Mouse (Mus musculus): ENCODE results near the gene Nck1.

The Nck1 gene

DNA sequence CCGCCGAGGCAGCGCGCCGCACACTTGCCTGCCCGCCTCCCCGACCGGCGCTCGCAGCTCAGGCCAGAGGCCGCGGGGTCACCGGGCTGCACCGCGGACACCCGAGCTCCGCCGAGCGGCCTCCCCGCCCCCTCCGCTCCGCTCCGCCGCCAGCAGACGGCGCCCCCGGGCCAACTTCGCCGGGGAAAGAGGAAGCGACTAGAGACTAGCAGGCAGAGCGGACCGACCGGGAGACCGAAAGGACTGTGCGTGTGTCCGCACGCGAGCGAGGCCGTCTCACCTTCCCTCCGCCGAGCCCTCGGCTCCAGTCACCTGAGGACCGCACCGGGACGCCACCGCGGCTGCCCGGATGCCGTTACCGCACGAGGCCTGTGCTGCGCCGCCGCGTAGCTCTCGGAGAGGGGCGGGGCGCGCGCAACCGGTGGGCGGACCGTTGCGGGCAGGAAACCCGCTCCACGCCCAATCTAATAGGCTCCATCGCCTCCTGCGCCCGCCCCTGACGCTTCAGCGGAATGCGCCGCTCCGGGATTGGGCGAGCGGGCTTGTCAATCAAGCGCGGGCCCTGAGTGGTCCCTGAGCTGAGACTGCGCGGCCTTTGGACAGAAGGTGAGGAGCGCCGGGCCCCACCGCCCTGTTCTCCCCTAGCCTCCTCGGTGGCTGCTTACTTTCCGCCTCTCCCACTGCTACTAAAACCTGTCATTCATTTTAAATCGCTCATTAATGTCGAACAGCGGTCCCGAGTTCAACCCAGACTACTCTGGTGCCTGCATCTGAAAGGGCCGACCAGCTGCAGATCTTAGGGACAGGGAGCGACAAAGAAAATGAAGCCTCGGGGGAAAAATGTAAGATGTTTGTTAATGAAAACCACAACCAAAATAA lies at the start of gene Nck1:
Nck1 (minus strand) TSS at position 420 of the 879 bp plus-strand sequence.
- peak; percentile 99 for DNase-seq (ENCODE audit: low spot score)

DNA sequence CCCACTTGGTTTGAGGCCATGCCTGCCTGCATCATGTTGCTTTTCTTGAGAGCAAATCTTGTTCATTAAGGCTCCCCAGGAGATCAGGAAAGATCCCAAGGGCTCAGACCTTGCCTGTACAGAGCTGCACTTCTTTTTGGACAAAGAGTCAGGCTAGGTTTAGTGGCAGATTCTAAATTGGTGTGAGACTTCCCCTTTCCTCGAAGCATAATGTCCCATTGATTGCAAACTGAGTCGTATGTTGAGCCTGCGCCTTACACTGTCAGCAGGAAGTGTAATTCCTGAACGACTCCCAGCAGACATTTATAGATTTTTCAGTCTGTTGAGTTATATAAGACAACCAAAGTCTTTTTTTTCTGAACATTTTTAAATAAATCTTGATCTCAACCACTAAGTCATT lies 44.5 kb upstream of the Nck1 start:
- DNase-seq (ENCODE audit: low spot score) = no peak

DNA sequence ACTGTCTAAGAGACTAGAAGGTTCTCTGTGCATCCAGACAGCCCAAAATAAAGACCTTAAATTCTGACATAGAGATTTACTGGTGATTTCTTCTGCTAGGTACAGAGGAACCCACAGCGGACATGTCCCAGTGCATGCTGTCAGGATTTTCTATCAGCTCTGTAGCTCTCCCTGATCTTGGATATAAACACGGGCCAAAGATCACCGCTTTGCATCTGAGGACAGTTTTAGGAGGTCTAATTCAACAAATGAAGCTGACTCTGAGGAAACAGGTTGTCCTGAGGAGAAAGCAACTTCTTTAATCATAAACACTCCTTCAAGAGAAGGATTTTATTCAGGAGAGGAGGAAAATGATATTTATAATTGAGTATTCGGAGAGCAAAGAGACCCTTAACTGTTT lies 38.1 kb upstream of the Nck1 start:
- DNase-seq (ENCODE audit: low spot score) = no peak

DNA sequence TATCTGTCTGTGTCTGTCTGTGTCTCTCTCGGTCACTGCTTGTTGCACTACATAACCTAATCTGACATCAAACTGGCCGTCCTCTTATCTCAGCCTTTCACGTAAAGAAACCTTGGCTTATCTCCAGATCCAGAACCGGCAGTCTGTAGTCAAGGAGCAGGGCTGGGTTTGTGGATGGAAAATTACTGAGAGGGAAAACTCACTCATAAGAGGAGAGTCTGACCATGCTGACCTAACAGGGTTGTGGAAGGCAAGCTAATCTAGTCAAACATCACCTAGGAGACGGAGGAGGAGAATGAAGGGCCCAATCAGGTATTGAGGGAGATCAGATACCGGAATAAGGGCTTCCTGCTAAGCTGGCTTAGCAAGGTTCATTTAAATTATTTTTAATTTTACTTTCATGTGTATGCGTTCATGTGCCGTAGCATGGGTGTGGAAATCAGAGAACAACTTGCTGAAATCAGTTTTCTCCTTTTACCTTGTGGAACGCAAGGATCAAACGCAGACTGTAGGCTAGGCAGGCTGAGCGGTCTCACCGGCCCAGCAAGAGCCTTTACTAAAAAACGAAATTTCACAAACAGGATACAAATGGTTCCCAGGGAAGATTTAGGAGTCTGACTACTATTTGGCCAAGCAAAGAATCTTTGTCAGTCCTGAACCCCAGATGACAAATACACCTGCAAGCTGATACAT lies 37.1 kb upstream of the Nck1 start:
- DNase-seq (ENCODE audit: low spot score) = peak; percentile 83

DNA sequence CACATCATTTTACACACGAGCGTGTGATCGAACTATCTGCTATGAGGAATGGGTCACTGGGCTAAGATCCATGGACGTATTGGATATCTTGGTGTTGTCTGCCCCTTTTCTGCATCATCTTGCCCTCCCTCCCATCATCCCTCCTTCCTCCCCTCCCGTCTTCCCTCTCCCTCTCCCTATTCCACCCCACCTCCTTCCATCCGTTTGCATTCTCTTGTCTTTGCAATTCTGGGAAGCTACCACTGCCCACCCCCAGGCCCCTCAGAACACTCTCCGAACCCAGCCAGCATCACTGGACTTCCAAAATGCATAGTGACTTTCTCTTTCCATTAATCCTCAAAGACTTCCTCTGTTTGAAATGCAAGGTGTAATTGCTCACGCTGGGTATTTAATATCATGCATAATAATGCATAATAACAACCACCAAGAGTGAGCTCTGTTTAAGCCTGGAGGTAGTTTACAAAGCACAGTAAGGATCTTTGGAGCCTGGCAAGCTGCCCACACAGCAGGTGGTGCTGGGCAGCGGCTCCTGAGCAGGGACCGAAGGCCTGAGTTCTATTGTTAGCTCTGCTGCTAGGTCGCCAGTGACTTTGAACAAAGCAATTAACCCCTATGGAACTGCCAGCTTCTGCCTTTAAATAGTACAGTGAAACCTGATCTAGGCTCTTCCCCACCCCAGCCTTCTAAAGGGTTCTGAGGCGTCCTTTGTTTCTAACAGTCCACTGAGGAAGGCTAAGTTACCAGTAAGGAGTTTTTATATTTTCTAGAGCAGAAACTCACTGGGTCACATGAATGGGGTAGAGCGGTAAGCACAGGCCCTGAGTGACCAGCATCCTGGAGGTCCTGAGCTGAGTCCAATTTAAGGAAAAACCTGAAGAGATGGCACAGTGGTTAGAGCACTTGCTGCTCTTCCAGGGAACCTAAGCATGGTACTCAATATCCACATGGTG lies 35.9 kb upstream of the Nck1 start:
- peak; percentile 52 for DNase-seq (ENCODE audit: low spot score)

DNA sequence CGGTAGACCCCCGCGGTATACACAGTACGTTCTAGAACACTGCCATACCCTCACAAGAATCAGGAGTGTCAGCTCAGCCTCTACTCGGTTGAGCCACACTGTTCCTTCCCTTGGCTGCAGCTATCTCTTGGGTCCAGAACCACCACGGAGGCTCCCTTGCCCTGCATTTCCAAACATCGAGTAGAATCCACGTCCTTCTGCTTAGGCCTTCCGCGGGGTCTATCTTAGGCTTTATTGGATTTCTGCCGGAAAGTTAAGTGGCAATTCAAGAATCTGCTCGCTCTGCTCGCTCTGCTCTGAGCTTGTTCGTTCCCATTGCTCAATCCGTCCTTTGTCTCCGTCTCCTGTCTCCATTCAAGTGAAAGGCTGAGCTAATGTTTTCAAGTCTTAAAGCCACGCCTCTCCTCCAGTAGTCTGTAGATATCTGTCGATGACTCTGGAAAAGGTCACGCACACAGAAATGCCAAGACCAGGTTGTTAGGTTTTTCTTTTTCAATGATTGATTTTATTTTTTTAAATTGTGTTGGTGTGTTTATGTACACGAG lies 34.3 kb upstream of the Nck1 start:
- no peak for DNase-seq (ENCODE audit: low spot score)

DNA sequence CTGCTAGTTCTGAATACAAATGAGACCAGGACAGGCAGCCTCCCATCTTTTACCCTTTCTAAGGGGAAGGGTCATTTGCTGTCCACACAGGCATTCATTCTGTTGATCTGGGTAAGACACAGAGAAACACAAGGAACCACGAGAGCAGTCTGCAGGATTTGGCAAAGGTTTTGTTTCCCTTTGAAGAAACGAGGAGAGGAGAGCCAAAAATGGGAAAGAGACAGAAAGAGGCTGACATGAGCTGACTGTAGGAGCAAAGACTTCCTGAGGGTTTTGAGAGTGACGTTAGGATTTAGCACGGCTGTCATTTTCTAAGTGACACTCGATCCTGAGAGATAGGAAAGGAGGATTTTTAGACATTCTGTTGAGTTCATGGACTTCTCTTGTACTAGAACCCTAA lies 28.0 kb upstream of the Nck1 start:
- DNase-seq (ENCODE audit: low spot score) = no peak

DNA sequence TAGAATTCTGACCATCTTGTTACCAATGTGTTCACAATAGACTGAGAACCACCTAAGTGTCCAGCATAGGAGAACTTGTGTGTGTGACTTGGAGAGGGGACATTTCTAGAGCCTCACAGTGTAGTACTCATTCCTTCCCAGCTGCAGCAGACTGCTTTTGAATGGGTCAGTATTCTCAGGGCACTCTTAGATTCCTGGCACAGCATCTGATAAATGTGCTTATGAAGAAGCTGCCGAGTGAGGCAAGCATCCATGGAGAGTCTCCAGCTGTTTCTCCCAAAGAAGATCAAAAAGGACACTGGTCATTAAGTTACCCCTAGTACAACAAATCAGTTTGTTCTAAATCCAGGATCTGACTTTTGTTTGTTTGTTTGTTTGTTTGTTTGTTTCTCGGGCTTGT lies 27.4 kb upstream of the Nck1 start:
- DNase-seq (ENCODE audit: low spot score) = no peak

DNA sequence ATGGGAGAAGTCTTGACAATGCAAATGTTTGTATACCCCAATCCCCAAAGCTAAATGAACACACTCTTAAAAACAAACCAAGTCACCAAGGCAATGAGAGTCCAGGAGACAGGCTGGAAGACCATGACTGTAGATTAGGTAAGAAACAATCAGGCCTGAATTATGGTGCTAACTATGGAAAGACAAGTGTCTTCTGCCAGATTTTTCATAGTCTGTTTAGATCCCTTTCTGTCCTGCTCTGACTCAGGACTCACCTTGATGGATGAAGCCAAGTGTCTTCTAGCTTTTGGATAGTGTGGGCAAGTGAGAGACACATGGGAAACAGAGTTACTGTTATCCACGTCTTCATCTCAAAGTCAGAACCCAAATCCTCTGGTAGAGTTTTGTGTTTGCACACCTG lies 25.6 kb upstream of the Nck1 start:
- no peak for DNase-seq (ENCODE audit: low spot score)

DNA sequence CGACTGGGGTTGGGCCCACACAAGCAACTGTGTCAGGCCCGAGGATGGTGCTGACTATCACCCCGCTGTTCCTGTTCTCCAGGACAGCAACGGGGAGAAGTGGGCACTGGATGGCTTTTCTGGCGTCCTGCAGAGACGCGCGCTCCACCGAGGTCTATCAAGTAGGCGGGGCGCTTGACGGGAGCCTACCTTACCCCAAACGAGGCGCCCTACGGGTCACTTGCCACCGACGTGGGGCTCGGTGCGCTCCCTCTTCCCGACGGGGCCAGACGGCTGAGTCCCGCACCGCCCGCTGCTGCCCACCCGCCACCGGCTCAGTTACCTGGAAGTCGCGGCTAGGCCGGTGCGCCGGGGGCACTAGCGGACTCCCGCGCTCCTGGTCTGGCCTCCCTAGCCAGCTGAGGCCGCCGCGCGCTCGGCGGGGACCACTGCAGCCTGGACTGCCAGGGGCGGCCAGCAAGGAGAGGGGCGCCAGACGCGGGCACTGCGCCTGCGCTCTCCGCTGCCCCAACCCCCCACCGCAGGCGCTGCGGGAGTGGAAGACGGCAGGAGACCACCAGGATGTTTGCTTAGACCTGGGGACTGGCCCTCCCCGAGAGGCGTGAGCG lies 24.8 kb upstream of the Nck1 start, which contains the start of gene Slc35g2:
Slc35g2 (minus strand) TSS at position 465 of the 608 bp plus-strand sequence.
- peak; percentile 72 for DNase-seq (ENCODE audit: low spot score)

DNA sequence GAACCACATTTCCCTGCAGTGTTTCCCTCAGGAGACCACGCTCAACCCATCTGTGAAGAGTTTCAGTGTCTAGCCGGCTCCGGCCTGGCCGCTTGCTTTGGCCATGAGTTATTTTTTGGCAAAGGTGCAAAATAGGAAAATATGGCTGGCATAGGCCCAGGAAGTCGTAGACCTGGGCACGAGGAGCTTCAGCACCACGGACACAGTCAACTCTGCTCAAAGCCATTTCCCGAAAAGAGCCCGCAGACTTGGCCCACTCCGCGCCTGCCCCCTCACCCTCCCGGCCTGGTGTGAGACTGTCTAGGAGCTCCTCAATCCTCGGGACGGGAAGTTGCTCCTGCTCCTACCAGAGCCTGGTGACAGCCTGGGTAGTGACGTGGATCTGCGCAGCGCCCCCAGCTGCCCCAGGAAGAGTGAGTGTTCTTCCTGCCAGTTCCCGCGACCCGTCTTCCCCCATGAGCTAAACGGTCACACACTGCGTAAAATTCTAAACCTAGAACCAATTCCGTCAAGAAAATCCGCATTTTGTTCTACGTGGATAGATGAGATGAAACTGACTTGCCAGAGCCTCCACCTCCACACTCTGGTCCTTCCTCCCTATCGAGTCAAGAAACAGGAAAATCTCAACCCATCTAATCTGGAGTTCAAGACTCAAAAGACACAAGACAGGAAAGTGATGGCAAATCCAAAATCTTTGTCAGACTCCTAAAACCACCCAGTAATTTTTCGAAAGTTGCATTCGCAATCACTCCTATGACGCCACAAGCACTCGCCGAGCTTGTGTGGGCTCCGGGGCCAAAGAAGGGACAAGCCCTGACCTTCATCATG lies 24.1 kb upstream of the Nck1 start:
- DNase-seq (ENCODE audit: low spot score) = peak; percentile 84

DNA sequence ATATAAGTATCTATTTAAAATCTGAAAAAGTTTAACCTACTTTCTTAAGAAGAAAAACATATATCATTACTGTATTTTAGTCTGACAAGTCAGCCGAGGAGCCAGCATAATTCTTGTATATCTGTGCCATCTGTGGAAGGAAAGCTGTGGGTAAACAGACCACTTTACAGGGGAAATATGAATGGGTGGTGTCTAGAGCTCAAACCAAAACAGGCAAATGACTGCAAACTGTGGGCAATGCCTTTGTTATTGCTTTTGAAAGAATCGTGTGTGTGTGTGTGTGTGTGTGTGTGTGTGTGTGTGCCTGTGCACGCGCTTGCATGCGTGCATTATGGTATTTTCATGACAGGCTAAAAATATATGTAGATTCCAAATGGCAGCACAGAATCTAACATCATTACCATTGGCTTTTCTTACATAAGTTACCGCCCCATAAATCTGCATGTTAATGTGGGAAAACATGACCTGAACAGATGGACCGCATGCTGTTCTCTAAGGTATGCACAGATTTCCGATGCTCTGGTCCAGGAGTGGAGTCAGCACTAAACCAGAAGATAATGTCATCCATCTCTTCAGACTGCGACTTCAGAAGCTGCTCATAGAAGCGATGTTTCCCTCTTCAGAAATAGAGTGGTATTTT lies 14.4 kb upstream of the Nck1 start:
- DNase-seq (ENCODE audit: low spot score) = no peak

DNA sequence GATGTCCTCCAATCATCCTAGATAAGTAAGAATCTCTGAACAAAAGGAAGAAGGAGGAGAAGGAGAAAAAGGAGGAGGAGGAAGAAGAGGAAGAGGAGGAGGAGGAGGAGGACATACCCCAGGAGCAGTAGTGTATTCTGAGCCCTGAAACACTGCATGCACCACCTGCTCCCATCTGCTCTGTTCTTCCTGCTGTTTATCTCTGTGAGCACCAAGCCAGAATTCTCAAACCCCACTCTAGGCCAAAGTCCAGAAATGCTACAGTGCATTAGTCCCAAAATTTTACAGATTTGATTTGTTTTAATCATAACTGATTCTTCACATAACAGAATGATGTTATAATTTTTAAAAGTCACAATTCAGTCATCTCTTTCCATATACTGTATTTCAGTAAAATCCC lies 13.1 kb upstream of the Nck1 start:
- no peak for DNase-seq (ENCODE audit: low spot score)

DNA sequence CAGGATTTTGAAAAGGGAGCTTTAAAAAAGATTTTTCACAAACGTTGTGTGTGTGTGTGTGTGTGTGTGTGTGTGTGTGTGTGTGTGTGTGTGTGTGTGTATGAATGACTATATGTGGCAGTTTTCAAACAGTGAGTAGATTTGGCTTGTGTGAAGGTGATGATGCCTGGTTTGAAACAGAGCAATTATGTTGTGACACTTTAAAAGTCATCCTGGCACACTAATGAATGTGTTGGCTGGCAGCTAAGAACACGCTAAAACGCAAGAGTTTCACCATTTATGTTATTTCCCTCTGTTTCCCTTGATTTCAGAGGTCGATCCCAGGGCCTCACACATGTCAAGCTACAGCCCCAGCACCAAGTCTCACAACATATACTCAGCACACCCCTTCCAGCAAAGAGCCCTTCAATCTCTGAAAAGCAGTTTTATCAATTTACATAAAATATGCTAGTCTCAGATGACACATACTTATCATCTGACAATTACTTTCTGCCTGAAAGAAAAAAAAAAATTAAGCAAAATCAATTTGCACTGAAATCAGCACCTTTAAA lies 12.2 kb upstream of the Nck1 start:
- no peak for DNase-seq (ENCODE audit: low spot score)

DNA sequence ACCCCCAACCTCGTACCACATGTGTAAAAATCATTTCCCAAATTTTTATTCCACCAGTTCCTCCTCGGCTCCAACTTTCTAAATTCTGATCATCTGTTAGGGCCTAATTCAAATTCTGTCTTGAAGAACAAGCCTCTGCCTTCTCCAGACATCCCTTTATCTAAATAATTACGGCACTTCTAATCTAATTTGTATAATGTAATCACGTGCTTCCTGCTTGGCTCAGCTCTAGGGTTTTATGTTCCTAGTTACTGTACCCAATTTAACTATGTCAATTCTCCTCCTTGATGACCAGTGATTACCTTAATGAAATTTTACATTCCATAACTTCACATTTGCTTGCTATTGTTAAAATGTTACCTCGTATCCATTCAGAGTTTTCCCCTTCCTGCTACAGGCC lies 9.8 kb upstream of the Nck1 start:
- DNase-seq (ENCODE audit: low spot score) = peak; percentile 57

DNA sequence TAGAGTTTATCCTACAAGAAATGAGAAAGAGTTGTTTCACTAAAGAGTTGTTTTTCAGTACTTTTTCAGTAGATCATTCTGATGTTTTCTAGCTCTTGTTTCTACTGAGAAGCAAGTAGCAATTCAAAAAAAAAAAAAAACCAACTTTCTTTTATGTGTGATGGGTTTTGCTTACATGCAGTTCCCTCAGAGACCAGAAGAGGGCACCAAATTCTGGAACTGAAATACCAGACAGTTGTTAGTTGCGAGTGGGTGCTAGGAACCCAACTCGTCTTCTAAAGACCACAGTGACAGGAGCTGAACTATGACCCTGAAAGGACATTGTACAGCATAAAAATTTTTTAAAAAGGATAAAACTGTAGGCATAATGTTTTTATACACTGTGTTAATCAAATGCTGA lies 2.4 kb upstream of the Nck1 start:
- DNase-seq (ENCODE audit: low spot score) = peak; percentile 29

DNA sequence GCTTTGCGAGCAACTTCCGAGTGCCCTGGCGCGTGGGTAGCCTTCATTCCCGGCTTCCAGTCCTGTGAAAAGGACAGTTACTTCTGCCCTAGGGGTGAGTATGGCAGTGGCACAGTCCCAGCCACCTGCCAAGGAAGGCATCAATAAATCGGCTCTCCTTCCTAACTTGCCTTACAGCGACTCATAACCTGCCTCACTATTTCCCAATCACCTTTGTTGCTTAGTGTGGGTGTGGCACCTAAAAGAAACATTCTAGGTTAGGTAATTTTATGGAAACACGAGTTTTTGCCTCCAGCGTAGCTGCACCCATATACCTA lies 618 bp upstream of the Nck1 start:
- peak; percentile 44 for DNase-seq (ENCODE audit: low spot score)

DNA sequence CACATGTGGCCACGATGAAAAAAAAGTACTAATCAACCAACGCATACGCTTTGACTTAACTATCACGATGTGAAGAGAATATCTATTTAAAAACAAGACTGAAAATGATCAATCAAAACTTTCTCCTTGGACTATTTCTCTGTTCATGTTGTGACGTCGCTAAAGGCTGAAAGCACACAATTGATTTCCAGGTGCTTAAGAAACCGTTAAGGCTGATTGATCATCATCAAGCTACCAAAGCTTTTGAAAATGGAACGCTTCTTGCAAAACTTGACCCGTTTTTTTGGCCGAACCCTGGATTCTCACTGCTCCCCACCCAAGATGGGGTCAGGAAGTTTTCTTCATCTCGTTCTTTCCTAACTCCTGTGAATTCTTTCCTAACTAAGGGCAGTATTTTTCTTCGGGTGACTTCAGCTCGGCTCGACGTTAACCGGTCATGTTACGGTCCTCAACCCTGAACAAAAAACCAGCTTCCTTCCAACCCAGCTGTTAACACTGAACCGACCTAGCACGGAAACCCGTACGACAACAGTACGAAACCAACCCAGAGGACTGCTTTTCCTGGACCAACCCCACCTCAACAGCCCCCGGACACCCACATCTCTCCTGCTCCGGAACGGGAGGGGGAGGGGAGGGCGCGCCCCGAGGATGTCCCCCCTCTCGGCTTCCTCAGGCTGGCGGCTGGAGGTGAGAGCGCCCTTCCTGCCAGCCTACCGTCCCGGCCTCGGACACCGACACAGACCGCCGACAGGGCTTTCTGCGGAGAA lies 803 bp downstream of the Nck1 start:
- DNase-seq (ENCODE audit: low spot score) = peak; percentile 26

DNA sequence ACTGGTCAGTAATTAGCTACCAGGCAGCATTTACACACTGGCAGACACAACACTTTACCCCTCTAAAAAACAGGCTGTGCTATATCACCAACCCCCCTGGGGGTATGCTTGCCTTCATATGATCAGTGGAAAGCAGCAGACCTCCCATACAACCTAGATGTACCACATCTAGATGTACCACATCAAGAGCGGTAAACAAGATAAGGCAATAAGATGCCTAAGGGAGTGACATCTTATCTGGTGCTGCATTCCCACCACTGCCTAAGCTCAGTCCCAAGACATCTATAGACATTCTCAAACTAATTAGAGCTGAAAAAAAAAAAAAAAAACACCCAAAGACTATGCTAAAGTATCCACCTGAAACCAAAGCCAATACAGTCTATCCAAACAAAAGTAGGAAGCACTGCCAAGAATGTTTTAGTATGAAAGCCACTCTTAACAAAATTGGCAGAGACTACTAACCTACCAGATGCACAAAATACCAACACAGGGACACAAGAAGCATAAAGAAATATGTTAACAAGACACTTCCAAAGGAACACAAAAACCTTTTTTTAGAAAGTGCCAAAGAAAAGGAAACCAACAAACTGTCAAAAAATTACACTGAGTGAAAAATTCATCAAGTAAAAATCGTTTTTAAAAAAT lies 10.2 kb downstream of the Nck1 start:
- no peak for DNase-seq (ENCODE audit: low spot score)
